Mouse (Mus musculus) G1E (cell line): Measurements from ENCODE around the gene Reln. TPM values are rescaled to one million over a fixed set of nuclear protein-coding genes. Genes with fewer than 3 reads are reported as not detected.

Experiments used
- ATAC-seq: 2 replicates; pipeline ENCODE4 v1.8.0; 2016; ENCODE audit warnings: mild to moderate bottlenecking; ENCODE audit not compliant: insufficient number of reproducible peaks, poor library complexity, low FRiP score, severe bottlenecking; ENCODE audit errors: extremely low read depth
- DNase-seq: peaks from one replicate; pipeline ENCODE4 v3.0.0; 2012; ENCODE audit warnings: low spot score
- H3K27me3 ChIP-seq: 2 replicates; pipeline ENCODE4 v1.6.1; 2012; ENCODE audit warnings: mild to moderate bottlenecking, low read length, inconsistent platforms; ENCODE audit not compliant: insufficient read depth
- H3K36me3 ChIP-seq: replicated peaks from 2 replicates; pipeline ENCODE3; 2012; ENCODE audit warnings: mild to moderate bottlenecking, inconsistent platforms
- H3K4me1 ChIP-seq: 2 replicates; pipeline ENCODE4 v1.6.1; 2012; ENCODE audit warnings: low read depth, low read length, inconsistent platforms, mixed read lengths; ENCODE audit not compliant: insufficient read depth
- H3K4me3 ChIP-seq: 2 replicates; pipeline ENCODE4 v1.5.1; 2012; ENCODE audit warnings: low read depth, mild to moderate bottlenecking, inconsistent platforms, low read length, moderate library complexity, mixed read lengths
- H3K9me3 ChIP-seq: replicated peaks from 2 replicates; pipeline ENCODE4 v1.6.1; 2012; ENCODE audit warnings: inconsistent platforms
- CTCF ChIP-seq: IDR thresholded peaks from 2 replicates; pipeline ENCODE4 v1.5.1; 2012; ENCODE audit warnings: low read depth, low read length, inconsistent platforms, mixed read lengths
- GATA1 ChIP-seq: IDR thresholded peaks from 2 replicates; pipeline ENCODE4 v1.6.1; 2012; ENCODE audit warnings: borderline replicate concordance, low read length, inconsistent platforms, mixed read lengths
- GATA2 ChIP-seq: IDR thresholded peaks from 2 replicates; pipeline ENCODE4 v1.6.1; 2012; ENCODE audit warnings: low read depth, low read length, inconsistent platforms, borderline replicate concordance
- POLR2AphosphoS5 ChIP-seq: IDR thresholded peaks from 2 replicates; pipeline ENCODE4 v1.6.1; 2012; ENCODE audit warnings: low read depth, low read length, inconsistent platforms; ENCODE audit not compliant: insufficient replicate concordance
- TAL1 ChIP-seq: conservative IDR thresholded peaks from 2 replicates; pipeline ENCODE4 v1.6.1; 2012; ENCODE audit warnings: low read depth, low read length, inconsistent platforms, mixed read lengths
- polyA plus RNA-seq: library from polyadenylated mRNA; stranded (reverse); fragments of >175 nt; gene quantifications from 2 replicates; pipeline ENCODE4 v1.2.3, GENCODE M21; 2012
- total RNA-seq, 2 experiments: library from RNA; stranded (forward) in 1 of 2; stranded (reverse) in 1 of 2; fragments of 200-1000 nt in 1 of 2; fragments of >200 nt in 1 of 2; fragmentation: Nextera tagmentation in 1 of 2; gene quantifications; 2 replicates each; pipeline ENCODE4 v1.2.3; 2014 to 2017

The Reln gene
- total and polyA plus RNA-seq, 3 experiments, result 0.04 to 42.8 (median 1.1) TPM

DNA sequence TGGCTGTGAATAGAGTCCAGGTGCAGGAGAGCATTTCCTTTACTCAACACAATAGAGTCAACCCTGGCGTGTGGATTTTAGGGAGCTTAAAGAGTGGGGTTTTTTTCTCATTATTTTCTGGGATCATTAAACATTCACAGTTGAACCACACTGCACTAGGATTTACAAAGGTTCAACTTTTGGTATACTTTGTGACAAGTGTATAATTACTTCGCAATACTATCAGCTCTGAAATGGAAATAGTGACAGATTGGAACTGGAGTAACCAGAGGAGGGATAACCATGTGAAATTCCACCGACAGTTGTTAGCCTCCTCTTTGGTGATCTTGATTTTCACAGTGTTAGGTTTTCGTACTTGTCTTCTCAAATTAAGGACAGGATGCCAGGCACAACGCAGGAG, 250.5 kb downstream of the Reln start:
- H3K27me3 ChIP-seq, result no peaks in the 10 kb centered on the region
- TF ChIP-seq GATA1 (no peak), CTCF (no peak), GATA2 (no peak), POLR2AphosphoS5 (no peak), TAL1 (no peak)
- H3K9me3 ChIP-seq, result no peaks in the 10 kb centered on the region
- ATAC-seq (no peak), DNase-seq (no peak)
- H3K4me1 ChIP-seq, result no peaks in the 10 kb centered on the region
- no peaks in the 10 kb centered on the region for H3K36me3 ChIP-seq
- no peak overlapping the region for H3K4me3 ChIP-seq

DNA sequence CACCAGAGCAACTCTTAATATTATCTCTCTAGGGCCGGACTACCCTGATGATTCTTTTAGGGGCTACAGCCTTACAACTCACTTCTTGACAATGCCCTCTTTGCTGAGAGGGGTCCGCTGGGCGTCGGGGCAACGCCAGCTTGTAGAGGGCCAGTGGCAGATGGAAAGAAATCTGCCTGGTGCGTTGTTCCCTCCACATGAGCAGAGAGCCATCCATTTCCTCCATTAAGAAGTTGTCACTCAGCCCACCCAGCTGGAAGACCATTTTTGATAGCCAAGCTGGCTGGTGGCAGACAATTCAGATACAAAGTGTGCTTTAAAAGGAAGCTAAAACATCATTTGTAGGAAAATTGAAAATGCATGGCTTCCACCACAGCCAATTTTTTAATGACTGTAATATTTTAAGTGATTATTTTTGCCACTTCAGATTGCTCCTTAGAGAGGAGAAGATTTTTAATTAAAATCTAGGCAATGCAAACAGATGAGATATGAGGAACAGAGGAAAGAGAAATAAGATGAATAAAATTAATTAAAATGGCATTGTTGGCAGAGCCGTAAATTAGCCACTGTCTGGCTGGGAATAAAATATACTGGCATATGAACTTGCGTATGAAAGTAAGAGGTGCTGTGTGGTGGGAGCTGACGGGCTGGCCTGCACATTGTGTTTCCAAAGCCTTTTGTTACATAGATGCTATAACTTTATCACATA, 251.2 kb downstream of the Reln start:
- Histone ChIP-seq H3K9me3 (no peaks in the 10 kb centered on the region), H3K36me3 (no peaks in the 10 kb centered on the region), H3K4me1 (no peaks in the 10 kb centered on the region), H3K27me3 (no peaks in the 10 kb centered on the region), H3K4me3 (no peak overlapping the region)
- ATAC-seq (no peak), DNase-seq (no peak)
- TF ChIP-seq POLR2AphosphoS5 (no peak), TAL1 (no peak), GATA1 (no peak), CTCF (no peak), GATA2 (no peak)

- no peak for TF ChIP-seq TAL1
- no peak for TF ChIP-seq POLR2AphosphoS5
- no peak for TF ChIP-seq GATA1
- no peak for TF ChIP-seq CTCF
- no peak for TF ChIP-seq GATA2
- Histone ChIP-seq H3K36me3 (no peaks in the 10 kb centered on the region), H3K9me3 (no peaks in the 10 kb centered on the region), H3K4me3 (no peak overlapping the region), H3K27me3 (0 out of 2 replicates have a peak, but pooled peaks cover 2% of the 10 kb centered on the region), H3K4me1 (no peaks in the 10 kb centered on the region)
- ATAC-seq, result no peak
- DNase-seq, result no peak
Measured at GRCm38 (mm10) chr5:22080468-22080986, 264.0 kb downstream of the Reln start.

DNA sequence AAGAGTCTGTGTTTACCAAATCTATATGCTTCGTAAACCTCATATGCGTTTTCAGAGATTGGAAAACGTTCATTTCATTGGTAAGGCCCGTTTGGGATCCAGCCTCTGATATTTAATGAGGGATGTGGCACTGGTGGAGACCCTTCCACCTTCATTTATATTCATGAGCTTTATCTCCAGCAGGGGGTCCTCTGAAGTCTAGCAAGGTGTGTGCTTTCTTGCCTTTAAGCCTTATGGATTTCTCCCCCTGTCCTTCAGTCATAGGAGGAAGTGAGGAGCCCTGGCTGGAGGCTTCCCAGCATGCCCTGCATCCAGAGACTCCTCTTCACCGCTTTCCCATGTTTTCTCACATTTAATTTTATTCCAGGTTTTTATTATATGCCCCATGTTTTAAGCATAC, 269.5 kb downstream of the Reln start:
- no peak for TF ChIP-seq TAL1
- no peak for TF ChIP-seq GATA2
- TF ChIP-seq CTCF, result no peak
- no peak for TF ChIP-seq POLR2AphosphoS5
- no peak for DNase-seq
- H3K9me3 ChIP-seq, result no peaks in the 10 kb centered on the region
- H3K4me1 ChIP-seq, result no peaks in the 10 kb centered on the region
- ATAC-seq, result no peak
- H3K4me3 ChIP-seq, result no peak overlapping the region
- 0 out of 2 replicates have a peak, but pooled peaks cover 2% of the 10 kb centered on the region for H3K27me3 ChIP-seq
- H3K36me3 ChIP-seq, result no peaks in the 10 kb centered on the region

- ATAC-seq, result no peak
- H3K4me3 ChIP-seq, result no peak overlapping the region
- 0 out of 2 replicates have a peak, but pooled peaks cover 2% of the 10 kb centered on the region for H3K27me3 ChIP-seq
- no peak for TF ChIP-seq GATA1
- no peak for TF ChIP-seq POLR2AphosphoS5
- H3K36me3 ChIP-seq, result no peaks in the 10 kb centered on the region
- H3K9me3 ChIP-seq, result no peaks in the 10 kb centered on the region
- H3K4me1 ChIP-seq, result no peaks in the 10 kb centered on the region
- DNase-seq, result no peak
Measured at GRCm38 (mm10) chr5:22072591-22072990, 271.9 kb downstream of the Reln start.

DNA sequence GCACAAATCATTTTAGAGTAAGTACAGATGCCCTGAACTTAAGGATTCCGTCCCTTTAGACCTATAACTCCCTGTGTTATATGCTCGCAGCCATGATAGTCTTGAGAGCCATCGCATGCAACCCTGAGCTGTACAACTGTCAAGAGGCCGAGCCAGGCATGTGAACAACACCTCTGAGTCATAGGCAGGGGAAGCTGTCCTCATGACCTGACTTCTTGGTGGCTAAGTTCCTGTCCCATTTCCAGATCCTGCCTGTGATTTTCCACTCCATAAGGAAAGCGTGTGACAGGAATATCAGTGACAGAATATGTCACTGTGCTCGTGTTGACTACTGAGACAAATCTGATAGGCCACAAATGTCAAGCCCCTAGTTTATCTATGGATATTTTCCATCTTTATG, 285.3 kb downstream of the Reln start:
- no peak for DNase-seq
- Histone ChIP-seq H3K27me3 (0 out of 2 replicates have a peak, but pooled peaks cover 2% of the 10 kb centered on the region), H3K36me3 (no peaks in the 10 kb centered on the region), H3K4me1 (no peaks in the 10 kb centered on the region), H3K9me3 (no peaks in the 10 kb centered on the region), H3K4me3 (no peak overlapping the region)
- TF ChIP-seq TAL1 (no peak), GATA1 (no peak), POLR2AphosphoS5 (no peak), GATA2 (no peak), CTCF (no peak)
- ATAC-seq, result no peak

DNA sequence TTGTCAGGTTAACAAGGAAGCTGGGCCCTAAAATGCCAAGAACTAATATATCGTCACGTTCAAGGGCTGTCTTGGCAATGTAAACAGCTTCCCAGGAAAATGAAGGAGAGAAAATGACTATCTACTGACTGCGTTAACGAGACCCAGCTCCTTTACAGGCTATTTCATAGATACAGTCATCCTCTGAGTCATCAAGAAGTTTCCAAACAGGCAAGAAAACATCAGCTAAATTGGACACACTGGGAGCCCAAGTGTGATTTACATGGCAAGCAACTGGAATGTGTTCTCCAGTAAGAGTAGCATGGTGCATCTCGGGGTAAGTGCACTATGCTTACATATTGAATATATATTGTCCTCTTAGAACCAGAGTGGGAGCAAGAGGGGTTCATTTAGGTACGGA, 302.7 kb downstream of the Reln start:
- ATAC-seq, result no peak
- H3K9me3 ChIP-seq, result no peaks in the 10 kb centered on the region
- H3K4me1 ChIP-seq, result no peaks in the 10 kb centered on the region
- H3K36me3 ChIP-seq, result no peaks in the 10 kb centered on the region
- no peak for DNase-seq
- no peak for TF ChIP-seq POLR2AphosphoS5
- TF ChIP-seq GATA2, result no peak
- no peak for TF ChIP-seq GATA1
- no peak for TF ChIP-seq CTCF
- TF ChIP-seq TAL1, result no peak
- H3K4me3 ChIP-seq, result no peak overlapping the region
- H3K27me3 ChIP-seq, result no peaks in the 10 kb centered on the region
